Mouse (Mus musculus): ENCODE results near the gene Oas1a.
"Not testable (repeated sequence)": the region's sequence is repeated elsewhere in the genome, so short reads cannot be mapped to it uniquely, and the experiment has no call there.

The Oas1a gene

DNA sequence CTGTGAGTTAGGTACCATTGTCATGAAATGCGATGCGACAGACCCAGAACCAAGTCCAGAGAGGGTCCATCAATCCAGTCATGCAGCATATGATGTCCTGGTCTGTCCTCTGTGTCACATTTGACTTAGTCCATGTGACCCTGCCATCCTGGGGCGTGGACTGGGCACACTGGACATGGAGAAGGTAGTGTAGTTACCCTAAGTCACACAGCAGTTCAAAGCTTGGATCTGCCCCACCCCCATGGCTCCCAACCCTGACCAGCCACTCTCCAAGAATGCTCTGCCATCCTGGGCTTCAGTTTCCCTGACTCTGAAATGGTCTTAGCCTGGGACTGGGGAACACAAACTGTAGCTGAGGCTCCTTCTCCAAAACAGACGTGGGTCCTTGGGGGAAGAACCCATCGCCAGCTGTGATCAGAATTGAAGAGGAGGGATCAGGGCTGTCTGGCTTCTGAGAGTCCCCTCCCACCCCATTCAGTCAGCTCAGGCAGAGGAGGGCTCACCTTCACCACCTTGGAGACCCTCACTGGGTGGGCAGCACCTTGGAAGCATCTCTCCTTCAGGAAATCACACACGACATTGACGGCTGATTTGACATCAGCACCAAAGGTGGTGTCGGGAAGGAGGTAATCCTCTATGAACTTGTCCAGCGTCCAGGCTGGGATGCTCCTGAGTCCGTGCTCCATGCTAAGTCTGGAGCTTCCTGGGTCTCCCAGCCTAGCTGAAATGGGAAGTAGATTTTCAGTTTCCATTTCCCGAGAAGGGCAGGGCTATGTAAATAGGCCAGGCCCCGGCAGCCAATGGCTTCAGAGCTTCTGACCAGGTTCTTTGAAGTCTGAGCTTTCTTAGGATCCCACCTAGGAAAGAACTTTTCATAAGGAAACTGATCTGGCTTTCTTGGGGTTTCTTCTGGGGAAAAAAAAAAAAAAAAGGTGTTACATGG lies at the start of gene Oas1a:
TSS of gene Oas1a (minus strand) at position 731 of the 943 bp plus-strand sequence.
- DNase-seq (ENCODE audit: low spot score in 2 of 2): not testable (repeated sequence)

DNA sequence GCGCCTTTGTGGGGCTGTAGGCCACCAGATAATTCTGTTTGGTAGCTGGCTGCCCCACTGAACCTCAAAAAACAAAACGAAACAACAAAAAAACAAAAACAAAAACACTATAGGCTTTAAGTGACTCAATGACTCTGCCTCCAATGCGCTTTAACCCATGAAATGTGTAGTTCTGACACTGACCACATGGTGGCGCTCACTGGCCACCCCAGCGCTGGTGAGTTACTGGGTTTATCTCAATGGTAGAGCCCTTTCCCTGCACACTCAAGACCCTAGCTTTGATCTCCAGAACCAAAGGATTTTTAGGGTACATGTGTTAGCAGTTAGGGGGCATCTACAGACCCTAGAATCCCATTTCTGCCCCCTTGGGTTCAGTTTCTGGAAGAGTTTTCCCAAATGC lies 46.7 kb upstream of the Oas1a start:
- DNase-seq (ENCODE audit: low spot score in 2 of 2): peak in 1 of 2 experiments; percentile 13

DNA sequence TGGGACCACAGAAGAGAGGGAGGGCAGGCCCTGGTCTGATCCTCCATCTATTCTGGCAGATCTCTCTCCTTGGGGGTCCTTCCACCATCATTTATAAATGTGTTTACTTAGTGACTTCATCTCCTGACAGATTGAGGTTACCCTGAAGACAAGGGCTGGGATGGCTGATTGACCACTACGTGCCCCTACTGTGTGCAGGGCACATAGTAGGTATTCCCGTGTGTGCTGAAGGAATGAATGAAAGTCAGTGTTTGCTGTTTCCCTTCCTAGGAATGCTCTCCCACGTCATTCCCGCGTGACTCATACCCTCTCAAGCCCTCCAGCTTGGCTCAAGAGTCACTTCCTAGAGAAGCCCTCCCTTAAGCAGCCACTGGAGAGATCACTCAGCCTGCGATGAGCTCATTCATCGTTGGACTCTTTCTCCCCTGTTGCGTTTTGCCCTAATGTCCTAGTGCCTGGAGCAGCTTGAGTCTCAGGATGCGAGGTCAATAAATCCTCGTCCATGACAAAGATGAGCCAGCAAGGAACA lies 45.0 kb upstream of the Oas1a start:
- no peak for DNase-seq (ENCODE audit: low spot score in 2 of 2)

DNA sequence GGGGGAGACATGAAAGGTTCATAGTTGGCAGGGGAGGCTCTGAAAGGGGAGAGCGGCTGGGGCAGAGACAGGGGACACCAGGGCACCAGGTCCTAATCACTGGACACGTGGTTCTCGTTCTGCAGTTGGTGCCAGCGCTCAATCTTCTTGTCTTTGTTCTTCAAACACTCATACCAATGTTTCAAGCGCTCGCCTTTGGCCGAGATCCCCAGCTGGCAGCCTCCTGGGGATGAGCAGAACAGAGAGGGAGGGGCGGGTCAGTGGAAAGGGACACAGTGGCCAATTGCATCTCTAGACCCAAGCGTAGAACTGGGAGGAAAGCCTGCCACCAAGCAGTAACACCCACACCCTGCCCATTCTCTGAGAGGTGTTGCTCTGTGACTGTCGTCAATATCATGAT lies 34.8 kb upstream of the Oas1a start:
- DNase-seq (ENCODE audit: low spot score in 2 of 2): no peak

DNA sequence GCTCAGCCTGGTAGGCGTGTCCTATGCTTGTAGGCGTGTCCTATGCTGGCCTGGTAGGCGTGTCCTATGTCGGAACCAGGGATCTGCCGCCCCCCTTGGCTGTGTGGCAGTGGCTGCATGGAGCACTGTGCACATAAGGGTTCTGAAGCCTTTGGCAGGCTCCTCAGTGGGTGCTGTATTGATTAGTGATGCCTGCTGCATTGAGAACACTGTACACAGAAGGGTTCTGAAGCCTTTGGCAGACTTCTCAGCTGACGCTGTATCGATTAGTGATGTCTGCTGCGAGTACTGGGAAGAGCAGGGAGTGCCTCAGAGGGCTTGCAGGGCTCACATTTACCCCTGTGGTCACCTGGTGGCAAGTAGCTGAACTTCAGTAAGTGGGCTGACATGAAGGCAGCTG lies 31.3 kb upstream of the Oas1a start:
- DNase-seq (ENCODE audit: low spot score in 2 of 2): no peak

DNA sequence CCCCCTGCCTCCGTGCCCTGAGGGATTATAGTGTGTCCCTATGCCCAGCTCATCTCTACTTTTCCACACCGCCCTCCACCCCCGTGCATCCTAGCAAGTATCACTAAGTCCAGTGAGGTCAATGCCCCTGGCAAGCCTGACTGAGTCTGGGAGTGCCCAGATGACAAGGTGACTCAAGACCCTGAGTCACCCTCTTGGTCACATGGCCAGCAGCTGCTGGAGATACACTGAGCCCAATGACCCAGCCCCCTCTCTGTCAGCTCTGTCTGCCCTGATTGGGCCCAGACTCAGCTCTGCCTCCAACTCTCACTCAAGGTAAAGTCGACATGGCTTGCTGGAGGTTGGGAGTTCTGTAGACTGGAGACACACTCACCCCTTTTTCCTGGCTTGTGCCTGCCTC lies 30.5 kb upstream of the Oas1a start:
- DNase-seq (ENCODE audit: low spot score in 2 of 2): no peak

DNA sequence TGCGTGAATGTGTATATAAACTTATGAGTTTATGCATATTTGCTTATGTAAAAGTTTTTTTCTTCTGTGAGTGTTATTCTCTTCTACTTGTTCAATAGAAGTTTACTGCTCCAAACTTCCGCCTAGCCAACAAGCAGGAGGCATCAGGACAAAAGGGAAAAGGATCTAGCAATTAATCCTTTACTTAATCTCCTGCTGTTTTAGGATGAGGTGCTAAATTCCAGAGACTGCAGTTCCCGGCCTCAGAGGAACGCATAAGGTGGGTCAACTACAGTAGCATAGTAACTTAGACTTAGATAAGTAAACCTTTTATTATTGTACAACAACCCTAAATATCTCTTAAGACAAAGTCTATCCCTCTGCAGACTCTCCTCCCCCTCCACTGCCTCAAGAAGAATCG lies 26.6 kb upstream of the Oas1a start:
- DNase-seq (ENCODE audit: low spot score in 2 of 2): no peak

DNA sequence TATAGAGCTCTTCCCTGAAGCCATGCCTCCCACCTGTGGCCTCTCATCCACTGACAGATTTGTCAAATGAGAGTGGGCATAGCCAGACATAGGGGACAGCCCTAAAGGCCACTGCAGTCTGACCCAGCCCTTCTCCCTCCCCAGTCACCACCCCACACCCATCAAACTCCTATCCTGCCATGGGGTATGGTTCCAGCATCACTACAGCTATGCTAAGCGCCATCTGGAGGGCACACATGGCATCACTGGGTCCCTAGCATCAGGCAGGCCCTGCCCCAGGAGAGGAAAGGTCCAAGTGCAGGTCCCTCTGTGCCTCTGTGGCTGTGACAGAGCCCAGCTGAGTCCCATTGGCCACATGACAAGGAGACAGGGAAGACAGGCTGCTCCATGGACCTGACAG lies 19.7 kb upstream of the Oas1a start:
- DNase-seq (ENCODE audit: low spot score in 2 of 2): no peak

DNA sequence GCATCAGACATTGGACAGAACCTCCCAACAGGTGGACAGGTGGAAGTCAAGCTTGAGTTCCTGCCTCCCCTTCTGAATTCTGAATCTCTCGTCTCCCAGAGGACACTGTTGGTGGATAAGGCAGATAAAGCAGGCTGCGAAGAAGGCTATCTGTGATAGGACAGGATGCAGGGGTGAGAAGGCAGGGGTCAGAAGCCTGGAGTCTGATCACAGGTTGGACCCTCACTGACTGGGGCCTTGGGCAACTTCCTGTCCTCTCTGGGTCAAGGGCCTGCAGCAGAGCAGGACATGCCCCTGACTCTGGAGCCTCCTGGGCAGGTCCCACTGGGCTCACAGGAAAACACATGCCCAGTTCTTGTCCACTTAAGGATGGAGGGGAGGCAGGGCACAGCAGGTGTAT lies 19.0 kb upstream of the Oas1a start:
- not testable (repeated sequence) for DNase-seq (ENCODE audit: low spot score in 2 of 2)

DNA sequence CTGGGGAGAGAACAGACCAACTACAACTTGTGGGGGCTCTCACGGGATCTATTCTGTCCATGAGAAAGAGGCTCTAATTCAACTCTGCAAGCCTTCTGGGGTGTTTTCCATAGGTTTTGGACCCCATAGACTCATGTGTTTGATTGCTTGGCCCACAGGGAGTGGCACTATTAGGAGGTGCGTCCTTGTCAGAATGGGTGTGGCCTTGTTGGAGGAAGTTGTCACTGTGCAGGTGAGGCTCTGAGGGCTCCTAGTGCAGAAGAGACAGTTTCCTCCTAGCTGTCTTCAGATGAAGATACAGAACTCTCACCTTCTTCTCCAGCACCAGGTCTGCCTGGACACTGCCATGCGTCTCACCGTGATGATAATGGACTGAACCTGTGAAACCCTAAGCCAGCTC lies 17.2 kb upstream of the Oas1a start:
- peak in 1 of 2 experiments; percentile 3 for DNase-seq (ENCODE audit: low spot score in 2 of 2)

DNA sequence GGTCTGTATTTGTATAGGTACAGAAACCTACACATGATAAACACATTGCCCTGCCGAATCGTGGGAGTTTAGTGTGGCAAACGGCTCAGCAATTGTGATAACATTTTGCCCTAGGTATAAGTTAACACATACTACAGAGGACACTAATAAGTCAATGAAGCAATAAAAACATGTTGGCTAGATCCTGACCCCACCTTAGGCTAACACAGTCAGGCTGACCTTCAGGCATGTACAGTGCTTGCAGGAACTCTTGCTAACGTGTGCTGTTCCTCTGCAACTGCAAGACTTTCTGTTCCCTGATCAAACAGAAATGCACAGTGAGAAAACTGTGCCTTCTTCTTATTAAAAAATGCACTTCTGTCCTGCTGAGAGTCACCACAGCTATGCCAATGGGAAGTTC lies 16.6 kb upstream of the Oas1a start:
- DNase-seq (ENCODE audit: low spot score in 2 of 2): no peak

DNA sequence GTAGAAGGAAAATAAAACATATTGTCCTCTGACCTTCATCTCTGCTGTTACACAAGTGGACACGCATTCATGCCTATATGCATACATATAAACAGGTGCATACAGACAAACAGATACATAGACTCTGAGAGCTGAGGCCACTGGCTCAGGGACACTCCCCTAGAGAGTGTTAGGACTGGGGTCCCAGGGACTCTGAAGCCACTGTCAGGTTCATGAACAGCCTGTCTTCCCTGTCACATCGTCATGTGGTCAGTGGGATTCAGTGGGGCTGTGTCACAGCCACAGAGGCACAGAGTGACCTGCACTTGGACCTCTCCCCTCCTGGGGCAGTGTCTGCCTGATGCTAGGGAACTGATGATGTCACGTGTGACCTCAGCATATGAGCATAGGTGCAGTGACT lies 13.0 kb upstream of the Oas1a start:
- peak in 1 of 2 experiments; percentile 0 for DNase-seq (ENCODE audit: low spot score in 2 of 2)

DNA sequence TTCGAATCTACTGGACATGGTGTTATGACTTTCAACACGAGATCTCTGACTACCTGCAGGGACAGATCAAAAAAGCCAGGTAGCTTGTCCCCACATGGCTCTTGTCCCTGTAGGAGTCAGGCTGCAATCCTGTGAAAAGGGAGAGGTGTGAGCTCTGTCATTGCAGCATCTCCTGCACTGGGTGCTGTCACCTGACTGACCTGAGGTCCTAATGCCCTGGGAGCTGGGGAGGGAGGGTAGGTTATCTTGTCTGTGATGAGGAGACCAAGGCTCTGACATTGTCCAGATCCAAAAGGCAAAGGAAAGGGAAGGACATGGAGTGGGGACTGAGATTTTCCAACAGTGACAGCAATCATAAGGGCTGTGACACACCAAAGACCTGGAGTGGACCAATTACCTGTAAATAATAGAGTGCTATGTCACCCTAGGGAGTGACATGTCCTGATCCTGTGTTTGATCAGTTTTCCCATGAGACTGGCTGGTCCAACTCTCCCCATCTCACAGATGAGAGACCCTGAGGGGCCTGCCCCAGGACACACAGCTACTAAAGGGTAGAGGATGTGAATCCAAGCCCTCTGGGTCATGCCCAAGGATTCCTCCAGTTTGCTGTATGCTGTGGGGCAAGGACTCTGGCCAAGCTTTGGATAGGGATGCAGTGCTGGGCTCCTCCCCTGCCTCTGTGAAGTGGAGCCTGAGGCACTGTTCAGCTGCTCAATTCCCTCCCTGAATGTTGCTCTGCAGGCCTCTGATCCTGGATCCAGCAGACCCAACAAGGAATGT lies 12.0 kb upstream of the Oas1a start:
- DNase-seq (ENCODE audit: low spot score in 2 of 2): not testable (repeated sequence)

DNA sequence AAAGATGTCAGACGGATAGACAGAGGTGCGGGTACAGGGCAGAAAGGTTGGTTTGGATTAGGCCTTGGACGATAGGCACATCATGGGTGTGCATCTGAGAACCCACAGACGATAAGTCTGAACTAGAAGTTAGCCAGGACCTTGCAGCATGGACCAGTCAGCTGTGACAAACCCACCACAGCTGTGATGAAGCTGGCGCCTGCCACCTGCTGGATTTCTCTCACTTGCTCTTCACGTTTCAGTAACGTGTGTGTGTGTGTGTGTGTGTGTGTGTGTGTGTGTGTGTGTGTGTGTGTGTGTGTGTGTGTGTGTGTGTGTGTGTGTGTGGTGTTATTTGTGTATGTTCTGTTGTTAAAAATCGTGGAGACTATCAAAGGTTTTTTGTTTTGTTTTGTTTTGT lies 6.9 kb upstream of the Oas1a start, which contains the start of gene Oas1d:
TSS of gene Oas1d (plus strand) at position 333 of the 400 bp plus-strand sequence.
- not testable (repeated sequence) for DNase-seq (ENCODE audit: low spot score in 2 of 2)

DNA sequence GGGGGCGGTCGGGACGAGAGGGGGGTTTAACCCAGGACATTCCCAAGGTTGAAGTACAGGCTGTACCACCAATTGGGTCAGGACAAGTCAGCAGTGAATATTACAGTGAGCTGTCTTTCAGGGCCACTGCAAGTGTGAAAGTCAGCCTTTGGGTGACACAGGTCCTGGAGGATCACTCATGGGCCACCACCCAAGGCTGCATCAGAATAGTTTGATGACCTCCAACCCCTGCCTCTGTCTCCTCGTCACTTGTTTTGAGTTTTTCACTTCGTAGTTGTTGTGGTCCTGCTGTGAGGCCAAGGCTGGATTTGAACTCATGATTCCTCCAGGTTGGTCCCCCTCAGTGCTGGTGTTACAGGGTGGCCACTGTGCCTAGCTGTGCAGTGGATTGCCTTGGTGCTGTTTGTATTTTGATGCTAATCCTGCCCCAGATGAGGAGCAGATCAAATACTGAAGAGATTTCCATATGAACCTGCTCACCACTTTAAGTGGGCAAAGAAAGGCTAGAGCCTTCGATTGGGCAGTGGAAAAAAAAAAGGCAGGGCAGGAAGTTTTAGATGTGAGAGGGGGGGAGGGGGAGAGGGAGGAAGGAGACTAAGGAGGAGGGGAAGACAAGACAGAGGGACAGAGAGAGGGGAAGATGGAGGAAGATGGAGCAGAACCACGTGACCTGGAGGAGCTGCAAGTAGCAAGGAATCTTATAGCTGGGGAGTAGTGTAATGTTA lies 1.0 kb upstream of the Oas1a start:
- no peak for DNase-seq (ENCODE audit: low spot score in 2 of 2)

DNA sequence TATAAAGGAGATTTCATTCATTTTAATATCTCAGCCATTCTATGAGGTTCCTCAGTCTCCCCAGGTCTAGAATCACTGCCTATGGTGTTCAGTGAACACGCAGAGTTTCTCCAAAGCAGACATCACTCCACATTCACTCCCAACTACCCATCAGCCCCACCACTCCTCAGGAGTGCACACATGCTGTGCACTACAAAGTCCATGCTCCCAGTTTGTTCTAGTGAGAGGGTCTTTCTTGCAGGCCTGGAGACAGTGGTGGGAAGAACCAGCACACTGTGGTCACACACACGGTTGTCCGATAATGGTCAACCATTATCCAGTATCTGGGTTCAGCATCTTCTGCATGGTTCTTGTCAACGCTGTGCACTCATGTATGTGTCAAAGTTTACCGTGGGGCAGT lies 5.3 kb downstream of the Oas1a start:
- no peak for DNase-seq (ENCODE audit: low spot score in 2 of 2)

DNA sequence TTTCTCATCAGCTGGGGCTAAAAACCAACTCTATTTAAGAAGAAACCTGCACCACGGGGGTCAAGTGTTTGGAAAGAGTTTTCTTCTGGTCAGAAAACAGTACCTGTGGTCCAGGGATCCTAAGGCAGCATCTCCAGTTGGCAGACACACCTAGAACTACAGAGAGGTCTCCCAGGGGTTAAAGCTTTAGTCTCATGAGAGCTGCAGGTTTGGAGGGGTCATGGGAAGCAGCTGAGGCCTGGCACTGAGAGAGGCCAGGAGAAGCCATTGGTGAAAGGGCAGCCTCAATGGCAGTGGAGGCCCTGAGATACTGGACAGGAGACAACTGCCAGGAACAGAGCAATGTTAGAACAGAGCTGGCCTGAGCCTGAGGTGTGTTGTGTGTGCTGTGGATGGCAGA lies 6.7 kb downstream of the Oas1a start:
- DNase-seq (ENCODE audit: low spot score in 2 of 2): no peak

DNA sequence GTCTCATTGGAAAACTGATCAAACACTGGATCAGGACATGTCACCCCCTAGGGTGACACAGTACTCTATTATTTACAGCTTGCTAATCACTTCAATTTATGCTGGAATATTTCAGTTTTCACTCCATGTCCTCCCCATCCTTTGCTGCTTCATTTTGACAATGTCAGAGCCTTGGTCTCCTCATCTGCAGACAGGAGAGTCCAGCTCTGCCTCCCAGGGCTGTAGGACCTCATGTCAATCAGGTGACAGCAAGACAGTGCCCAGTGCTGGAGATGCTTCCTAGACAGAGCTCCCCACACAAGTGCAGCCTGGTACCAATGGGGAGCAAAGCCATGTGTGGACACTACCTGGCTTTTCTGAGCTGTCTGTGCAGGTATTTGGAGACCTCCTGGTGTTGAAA lies 8.6 kb downstream of the Oas1a start:
- DNase-seq (ENCODE audit: low spot score in 2 of 2): no peak

DNA sequence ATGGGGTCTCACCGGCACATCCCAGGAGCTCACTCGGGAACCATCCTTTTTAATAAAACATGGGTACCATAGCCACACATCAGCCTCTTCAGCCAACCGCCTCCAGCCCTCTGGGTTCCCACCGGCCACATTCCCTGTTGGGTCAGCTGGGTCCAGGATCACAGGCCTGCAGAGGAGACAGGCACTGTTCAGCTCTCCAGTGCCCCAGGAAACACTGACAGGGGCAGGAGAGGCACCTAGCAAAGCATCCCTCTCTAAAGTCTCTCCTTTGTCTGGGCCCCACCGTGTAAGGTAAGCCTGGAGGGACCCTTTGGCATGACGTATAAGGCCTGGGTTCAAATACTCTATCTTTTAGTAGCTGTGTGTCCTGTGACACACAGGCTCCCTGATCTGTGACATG lies 9.0 kb downstream of the Oas1a start:
- no peak for DNase-seq (ENCODE audit: low spot score in 2 of 2)

DNA sequence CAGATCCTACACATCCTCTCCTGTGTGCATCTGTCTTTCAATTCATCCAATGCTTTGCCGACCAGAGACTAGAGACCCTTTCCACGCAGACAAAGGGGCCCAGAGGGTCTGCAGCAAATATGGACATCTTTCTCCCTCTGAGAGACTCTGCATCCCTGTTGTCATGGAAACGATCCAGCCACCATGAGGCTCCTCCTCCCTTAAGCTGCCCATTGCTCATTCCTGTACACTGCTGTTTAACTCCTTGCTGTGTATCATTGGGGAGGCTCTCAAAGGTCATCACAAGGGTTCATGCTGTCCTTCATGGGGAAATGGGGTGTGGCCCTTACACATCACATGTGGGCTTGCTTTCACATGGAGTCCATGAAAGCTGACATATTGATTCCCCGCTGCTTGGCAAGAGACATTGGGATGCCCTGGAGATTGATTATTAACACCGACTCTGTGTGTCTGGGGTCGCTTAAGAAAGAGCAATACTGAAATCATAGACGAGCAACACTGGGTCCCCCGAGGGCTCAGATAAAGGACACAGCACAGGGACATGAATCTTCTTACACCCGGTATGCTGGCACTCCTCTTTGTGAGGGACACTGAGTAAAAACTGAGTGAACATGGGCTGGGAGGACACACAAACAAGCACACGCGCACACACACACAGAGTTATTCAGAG lies 12.0 kb downstream of the Oas1a start:
- DNase-seq (ENCODE audit: low spot score in 2 of 2): no peak

DNA sequence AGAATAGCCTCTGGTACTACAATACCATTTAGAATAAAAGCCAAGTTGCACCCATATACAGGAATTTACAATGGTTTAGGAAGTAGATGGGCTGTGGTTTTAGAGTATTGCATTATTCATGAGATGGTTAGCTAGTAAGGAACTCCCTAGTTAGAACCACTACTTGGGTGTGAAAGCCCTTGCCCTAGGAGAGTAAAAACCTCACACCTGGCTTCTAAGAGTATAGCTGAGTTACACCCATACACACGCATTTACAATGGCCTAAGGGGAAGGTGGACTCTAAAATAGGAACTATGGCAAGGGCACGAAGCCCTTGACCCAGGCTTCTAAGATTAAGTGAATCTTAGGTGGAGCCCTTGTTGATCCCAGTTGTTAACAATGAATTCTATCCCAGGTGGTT lies 12.6 kb downstream of the Oas1a start:
- DNase-seq (ENCODE audit: low spot score in 2 of 2): not testable (repeated sequence)
